Mouse (Mus musculus) limb, embryonic 10.5 days (tissue): ENCODE results near the gene Cdipt. TPM values are rescaled to one million over a fixed set of nuclear protein-coding genes. Genes with fewer than 3 reads are reported as not detected.

ENCODE experiments used
- DNase-seq: peaks from one replicate; pipeline ENCODE4 v3.0.0-alpha.2; 2017; ENCODE audit warnings: low spot score
- H3K27ac ChIP-seq: fragments of 300-500 bp; sonication (generic); 2 replicates; pipeline ENCODE4 v1.5.1; 2016; ENCODE audit warnings: mild to moderate bottlenecking
- H3K27me3 ChIP-seq: fragments of 300-500 bp; sonication (generic); 2 replicates; pipeline ENCODE4 v1.6.1; 2016; ENCODE audit warnings: low read depth, mild to moderate bottlenecking; ENCODE audit not compliant: poor library complexity, severe bottlenecking
- H3K36me3 ChIP-seq: fragments of 300-500 bp; sonication (generic); 2 replicates; pipeline ENCODE4 v1.6.1; 2016; ENCODE audit warnings: mild to moderate bottlenecking, moderate library complexity
- H3K4me1 ChIP-seq: fragments of 300-500 bp; sonication (generic); 2 replicates; pipeline ENCODE4 v1.6.1; 2016
- H3K4me3 ChIP-seq: fragments of 300-500 bp; sonication (generic); 2 replicates; pipeline ENCODE4 v1.5.1; 2016; ENCODE audit warnings: mild to moderate bottlenecking, moderate library complexity
- H3K9me3 ChIP-seq: fragments of 300-500 bp; sonication (generic); replicated peaks from 2 replicates; pipeline ENCODE4 v1.6.1; 2016; ENCODE audit warnings: mild to moderate bottlenecking
- WGBS: fragments of 180-500 bp; shearing (Covaris S2); methylation state at CpG from one replicate; pipeline ENCODE4 v1.1.7; 2016; 5-methylcytosine and 5-hydroxymethylcytosine counted together
- polyA plus RNA-seq: library from polyadenylated mRNA; unstranded; fragments of >200 nt; fragmentation: Nextera tagmentation; extraction: Ambion mirVana; gene quantifications from 2 replicates; pipeline ENCODE4 v1.2.1, GENCODE M21; 2016

Gene Cdipt
- polyA plus RNA-seq, 1 experiment from 2014 or later = 99.5 TPM

GRCm38 (mm10) chr7:126951741-126952140, 24.0 kb upstream of the Cdipt start:
- WGBS = 23% methylated on average over 4 of the region's 4 CpGs
- DNase-seq = no peak
- no peak overlapping the region for H3K27ac ChIP-seq
- H3K4me3 ChIP-seq = no peak overlapping the region
- H3K4me1 ChIP-seq = peaks cover 27% of the 10 kb centered on the region
- H3K27me3 ChIP-seq = peaks cover 60% of the 10 kb centered on the region
- H3K36me3 ChIP-seq = no peaks in the 10 kb centered on the region
- H3K9me3 ChIP-seq = no peaks in the 10 kb centered on the region

GRCm38 (mm10) chr7:126952646-126953045, 23.1 kb upstream of the Cdipt start:
- Histone ChIP-seq H3K27me3 (peaks cover 60% of the 10 kb centered on the region), H3K4me1 (peaks cover 27% of the 10 kb centered on the region), H3K27ac (no peak overlapping the region), H3K9me3 (no peaks in the 10 kb centered on the region), H3K36me3 (no peaks in the 10 kb centered on the region), H3K4me3 (0 out of 2 replicates have a peak overlapping the region, but pooled peaks have one; percentile 13)
- WGBS = 0% methylated on average over 8 of the region's 8 CpGs
- DNase-seq = no peak

GRCm38 (mm10) chr7:126955125-126955524, 20.6 kb upstream of the Cdipt start:
- no peak overlapping the region for H3K4me3 ChIP-seq
- H3K27me3 ChIP-seq = peaks cover 38% of the 10 kb centered on the region
- peaks cover 11% of the 10 kb centered on the region for H3K4me1 ChIP-seq
- no peak for DNase-seq
- H3K27ac ChIP-seq = no peak overlapping the region
- WGBS = 60% methylated on average over 3 of the region's 3 CpGs
- H3K36me3 ChIP-seq = no peaks in the 10 kb centered on the region
- no peaks in the 10 kb centered on the region for H3K9me3 ChIP-seq

- DNase-seq = no peak
- Histone ChIP-seq H3K36me3 (no peaks in the 10 kb centered on the region), H3K9me3 (no peaks in the 10 kb centered on the region), H3K27me3 (peaks cover 31% of the 10 kb centered on the region), H3K27ac (no peak overlapping the region), H3K4me3 (no peak overlapping the region), H3K4me1 (0 out of 2 replicates have a peak, but pooled peaks cover 5% of the 10 kb centered on the region)
- 73% methylated on average over 9 of the region's 9 CpGs for WGBS
Measured at GRCm38 (mm10) chr7:126959780-126960179, 15.9 kb upstream of the Cdipt start.

- Histone ChIP-seq H3K9me3 (no peaks in the 10 kb centered on the region), H3K27ac (no peak overlapping the region), H3K4me1 (0 out of 2 replicates have a peak, but pooled peaks cover 5% of the 10 kb centered on the region), H3K4me3 (no peak overlapping the region), H3K27me3 (peaks cover 31% of the 10 kb centered on the region), H3K36me3 (no peaks in the 10 kb centered on the region)
- 88% methylated on average over 5 of the region's 5 CpGs for WGBS
- no peak for DNase-seq
Measured at GRCm38 (mm10) chr7:126961095-126961494, 14.6 kb upstream of the Cdipt start.

GRCm38 (mm10) chr7:126961965-126962364, 13.7 kb upstream of the Cdipt start:
- Histone ChIP-seq H3K27ac (no peak overlapping the region), H3K9me3 (no peaks in the 10 kb centered on the region), H3K27me3 (peaks cover 31% of the 10 kb centered on the region), H3K36me3 (no peaks in the 10 kb centered on the region), H3K4me3 (no peak overlapping the region), H3K4me1 (0 out of 2 replicates have a peak, but pooled peaks cover 5% of the 10 kb centered on the region)
- 89% methylated on average over 4 of the region's 4 CpGs for WGBS
- DNase-seq = no peak

GRCm38 (mm10) chr7:126963548-126964286, 12.0 kb upstream of the Cdipt start:
- no peaks in the 10 kb centered on the region for H3K36me3 ChIP-seq
- WGBS = 27% methylated on average over 19 of the region's 19 CpGs
- H3K27ac ChIP-seq = no peak overlapping the region
- peaks cover 31% of the 10 kb centered on the region for H3K27me3 ChIP-seq
- H3K4me1 ChIP-seq = 0 out of 2 replicates have a peak, but pooled peaks cover 5% of the 10 kb centered on the region
- peak; percentile 64 for DNase-seq
- H3K9me3 ChIP-seq = no peaks in the 10 kb centered on the region
- 0 out of 2 replicates have a peak overlapping the region, but pooled peaks have one; percentile 9 for H3K4me3 ChIP-seq

- no peaks in the 10 kb centered on the region for H3K9me3 ChIP-seq
- peaks cover 31% of the 10 kb centered on the region for H3K27me3 ChIP-seq
- H3K36me3 ChIP-seq = no peaks in the 10 kb centered on the region
- no peak overlapping the region for H3K4me3 ChIP-seq
- no peak overlapping the region for H3K27ac ChIP-seq
- H3K4me1 ChIP-seq = 0 out of 2 replicates have a peak, but pooled peaks cover 5% of the 10 kb centered on the region
- DNase-seq = no peak
- WGBS = 87% methylated on average over 3 of the region's 3 CpGs
Measured at GRCm38 (mm10) chr7:126965568-126965967, 10.1 kb upstream of the Cdipt start.

- no peak overlapping the region for H3K27ac ChIP-seq
- 60% methylated on average over 6 of the region's 6 CpGs for WGBS
- DNase-seq = no peak
- H3K27me3 ChIP-seq = peaks cover 23% of the 10 kb centered on the region
- 0 out of 2 replicates have a peak, but pooled peaks cover 5% of the 10 kb centered on the region for H3K4me1 ChIP-seq
- no peaks in the 10 kb centered on the region for H3K36me3 ChIP-seq
- no peaks in the 10 kb centered on the region for H3K9me3 ChIP-seq
- no peak overlapping the region for H3K4me3 ChIP-seq
Measured at GRCm38 (mm10) chr7:126967361-126967760, 8.4 kb upstream of the Cdipt start.

GRCm38 (mm10) chr7:126975493-126975892, 221 bp upstream of the Cdipt start:
- WGBS = 11% methylated on average over 8 of the region's 8 CpGs
- H3K9me3 ChIP-seq = no peaks in the 10 kb centered on the region
- H3K27me3 ChIP-seq = no peaks in the 10 kb centered on the region
- H3K4me3 ChIP-seq = peak overlapping the region; percentile 100
- peaks cover 12% of the 10 kb centered on the region for H3K4me1 ChIP-seq
- H3K36me3 ChIP-seq = peaks cover 29% of the 10 kb centered on the region
- DNase-seq = no peak
- peak overlapping the region; percentile 99 for H3K27ac ChIP-seq

GRCm38 (mm10) chr7:126975950-126976866, 494 bp downstream of the Cdipt start, which contains the start of gene Cdiptos:
Gene Cdiptos, minus strand, starts transcription at chr7:126976098.
- DNase-seq = peak; percentile 100
- peaks cover 36% of the 10 kb centered on the region for H3K36me3 ChIP-seq
- H3K27me3 ChIP-seq = no peaks in the 10 kb centered on the region
- H3K27ac ChIP-seq = peak within 1 kb of the TSS; percentile 99
- no peaks in the 10 kb centered on the region for H3K9me3 ChIP-seq
- H3K4me1 ChIP-seq = peaks cover 12% of the 10 kb centered on the region
- H3K4me3 ChIP-seq = peak within 1 kb of the TSS; percentile 100
- WGBS = under 1% methylated on average over 55 of the region's 55 CpGs

GRCm38 (mm10) chr7:126976878-126977459, 1.3 kb downstream of the Cdipt start:
- WGBS = 29% methylated on average over 14 of the region's 14 CpGs
- Histone ChIP-seq H3K27me3 (no peaks in the 10 kb centered on the region), H3K36me3 (peaks cover 43% of the 10 kb centered on the region), H3K9me3 (no peaks in the 10 kb centered on the region), H3K27ac (peak overlapping the region; percentile 99), H3K4me3 (peak overlapping the region; percentile 100), H3K4me1 (peaks cover 12% of the 10 kb centered on the region)
- DNase-seq = no peak
